Mouse (Mus musculus) CH12.LX (cell line): ENCODE data around the gene Nle1. TPM values are rescaled to one million over a fixed set of nuclear protein-coding genes. Genes with fewer than 3 reads are reported as not detected.

Source experiments
- DNase-seq: peaks from one replicate; pipeline ENCODE4 v3.0.0-alpha.2; 2013; ENCODE audit errors: extremely low read depth
- H3K27ac ChIP-seq: 2 replicates; pipeline ENCODE4 v1.5.1; 2012; ENCODE audit warnings: low read depth, mild to moderate bottlenecking, control low read depth, moderate library complexity; ENCODE audit not compliant: insufficient read depth
- H3K27me3 ChIP-seq: replicated peaks from 2 replicates; pipeline ENCODE3; 2012; ENCODE audit warnings: inconsistent platforms
- H3K36me3 ChIP-seq, 2 experiments: replicated peaks in 1 of 2; 2 replicates each; pipeline versions ENCODE3 to v1.6.1; 2012; ENCODE audit warnings: inconsistent platforms in 1 of 2, low read length in 1 of 2, mild to moderate bottlenecking in 1 of 2, mixed read lengths in 1 of 2, moderate library complexity in 1 of 2; ENCODE audit not compliant: control insufficient read depth in 1 of 2, insufficient read depth in 1 of 2
- H3K4me1 ChIP-seq, 2 experiments: 2 replicates each; pipeline ENCODE4 v1.6.1; 2012; ENCODE audit warnings: inconsistent platforms in 1 of 2, moderate library complexity in 1 of 2; ENCODE audit not compliant: insufficient read depth in 2 of 2, control insufficient read depth in 1 of 2
- H3K4me2 ChIP-seq: 2 replicates; pipeline ENCODE4 v1.6.1; 2012; ENCODE audit warnings: low read depth, mild to moderate bottlenecking, control low read depth; ENCODE audit not compliant: poor library complexity, insufficient read depth, severe bottlenecking
- H3K4me3 ChIP-seq, 3 experiments: fragments of 150-350 bp in 1 of 3; sonication (generic) in 1 of 3; replicated peaks in 1 of 3; 2 replicates each; pipeline versions ENCODE3 to v1.5.1; 2011 to 2012; ENCODE audit warnings: low read depth in 2 of 3, low read length in 2 of 3, mild to moderate bottlenecking in 2 of 3, moderate library complexity in 2 of 3, control low read depth in 1 of 3, improper control_type of control experiment in 1 of 3, inconsistent platforms in 1 of 3, mixed read lengths in 1 of 3; ENCODE audit not compliant: poor library complexity in 1 of 3
- H3K79me2 ChIP-seq: replicated peaks from 2 replicates; pipeline ENCODE4 v1.6.1; 2012; ENCODE audit warnings: mild to moderate bottlenecking, moderate library complexity; ENCODE audit not compliant: control insufficient read depth, poor library complexity, insufficient read depth, severe bottlenecking; ENCODE audit errors: extremely low read depth
- H3K9ac ChIP-seq: 2 replicates; pipeline ENCODE4 v1.6.1; 2012; ENCODE audit warnings: low read depth, mild to moderate bottlenecking, control low read depth, moderate library complexity; ENCODE audit not compliant: insufficient read depth
- H3K9me3 ChIP-seq: replicated peaks from 2 replicates; pipeline ENCODE3; 2012; ENCODE audit warnings: low read length, inconsistent platforms, mixed read lengths
- CHD1 ChIP-seq: IDR thresholded peaks from 2 replicates; pipeline ENCODE4 v1.6.1; 2012; ENCODE audit warnings: low read depth, low read length, improper control_type of control experiment, inconsistent platforms
- CHD2 ChIP-seq: IDR thresholded peaks from 2 replicates; pipeline ENCODE4 v1.6.1; 2011; ENCODE audit warnings: low read length, improper control_type of control experiment
- HCFC1 ChIP-seq: IDR thresholded peaks from 2 replicates; pipeline ENCODE4 v1.6.1; 2012; ENCODE audit warnings: low read depth, mild to moderate bottlenecking, inconsistent platforms, low read length, improper control_type of control experiment
- IRF4 ChIP-seq: IDR thresholded peaks from 2 replicates; pipeline ENCODE4 v1.6.1; 2014; ENCODE audit warnings: low read depth, mild to moderate bottlenecking, inconsistent platforms, low read length, improper control_type of control experiment
- JUN ChIP-seq: IDR thresholded peaks from 2 replicates; pipeline ENCODE4 v1.6.1; 2011; ENCODE audit warnings: low read depth, mild to moderate bottlenecking, low read length, improper control_type of control experiment, moderate library complexity; ENCODE audit not compliant: insufficient read depth
- JUND ChIP-seq: conservative IDR thresholded peaks from 2 replicates; pipeline ENCODE4 v1.6.1; 2011; ENCODE audit warnings: low read depth, low read length, improper control_type of control experiment
- MAX ChIP-seq: IDR thresholded peaks from 2 replicates; pipeline ENCODE4 v1.6.1; 2011; ENCODE audit warnings: low read length, improper control_type of control experiment
- MEF2A ChIP-seq: IDR thresholded peaks from 2 replicates; pipeline ENCODE4 v1.6.1; 2014; ENCODE audit warnings: low read depth, mild to moderate bottlenecking, inconsistent platforms, low read length, improper control_type of control experiment, borderline replicate concordance
- MYC ChIP-seq: IDR thresholded peaks from 2 replicates; pipeline ENCODE4 v1.6.1; 2011; ENCODE audit warnings: low read depth, mild to moderate bottlenecking, improper control_type of control experiment, low read length
- NELFE ChIP-seq: IDR thresholded peaks from 2 replicates; pipeline ENCODE4 v1.6.1; 2011; ENCODE audit warnings: low read depth, low read length, improper control_type of control experiment
- PAX5 ChIP-seq: IDR thresholded peaks from 2 replicates; pipeline ENCODE4 v1.6.1; 2012; ENCODE audit warnings: low read length, inconsistent platforms, mixed read lengths
- SMC3 ChIP-seq: IDR thresholded peaks from 2 replicates; pipeline ENCODE4 v1.6.1; 2011; ENCODE audit warnings: low read depth, low read length, improper control_type of control experiment
- USF1 ChIP-seq: IDR thresholded peaks from 2 replicates; pipeline ENCODE4 v1.6.1; 2014; ENCODE audit warnings: low read depth, mild to moderate bottlenecking, inconsistent platforms, low read length, improper control_type of control experiment
- ZC3H11A ChIP-seq: IDR thresholded peaks from 2 replicates; pipeline ENCODE4 v1.6.1; 2012; ENCODE audit warnings: low read depth, mild to moderate bottlenecking, inconsistent platforms, low read length, improper control_type of control experiment
- ZMIZ1 ChIP-seq: IDR thresholded peaks from 2 replicates; pipeline ENCODE4 v1.6.1; 2012; ENCODE audit warnings: low read depth, mild to moderate bottlenecking, inconsistent platforms, low read length, improper control_type of control experiment
- ZNF384 ChIP-seq: IDR thresholded peaks from 2 replicates; pipeline ENCODE4 v1.6.1; 2012; ENCODE audit warnings: low read depth, low read length, improper control_type of control experiment, inconsistent platforms
- dilution Hi-C: fragments of 300-500 bp; cut with MboI; formaldehyde crosslinking; loops from 2 replicates; pipeline ENCODE4 v1.14.3; 2020; ENCODE audit warnings: low sequenced_read_pairs; ENCODE audit not compliant: extremely low pct_unique_long_range_greater_than_20kb, extremely low pct_ligation_motif_present
- in situ Hi-C: fragments of 300-500 bp; cut with MboI; formaldehyde crosslinking; loops from 3 replicates; pipeline ENCODE4 v1.14.3; 2019; ENCODE audit warnings: low sequenced_read_pairs, low pct_ligation_motif_present, low pct_unique_long_range_greater_than_20kb, mixed read lengths
- polyA plus RNA-seq: library from polyadenylated mRNA; unstranded; fragments of >175 nt; gene quantifications from 2 replicates; pipeline ENCODE4 v1.2.1, GENCODE M21; 2012; ENCODE audit warnings: low read depth; ENCODE audit not compliant: insufficient read length
- total RNA-seq, 2 experiments: library from RNA; depleted of rRNA; stranded (reverse); fragments of 300-350 nt in 1 of 2; fragments of >200 nt in 1 of 2; gene quantifications; 2 replicates each; pipeline ENCODE4 v1.2.3; 2012 to 2014

The Nle1 gene
- total and polyA plus RNA-seq, 3 experiments: 54.9 to 107 (median 69.1) TPM

- in situ Hi-C loops: no loop called here
- H3K4me1 ChIP-seq: 0 out of 4 replicates have a peak, but pooled peaks cover 0 to 6% of the 10 kb centered on the region in 2 experiments
Observed at GRCm38 (mm10) chr11:82945636-82946035, 37.4 kb upstream of the Nle1 start.

GRCm38 (mm10) chr11:82943336-82943735 is 35.1 kb upstream of the Nle1 start:
- DNase-seq: no peak
- Histone ChIP-seq H3K36me3 (no peaks in the 10 kb centered on the region), H3K4me3 (no peak overlapping the region), H3K9me3 (peaks cover 2% of the 10 kb centered on the region), H3K27me3 (peaks cover 2% of the 10 kb centered on the region), H3K4me2 (no peak overlapping the region), H3K4me1 (0 out of 4 replicates have a peak, but pooled peaks cover 0 to 6% of the 10 kb centered on the region in 2 experiments), H3K27ac (no peak overlapping the region), H3K79me2 (no peaks in the 10 kb centered on the region), H3K9ac (no peak overlapping the region)
- dilution Hi-C loops (no loop called here), in situ Hi-C loops (no loop called here)
- TF ChIP-seq SMC3: no peak
- no peak for TF ChIP-seq MYC
- TF ChIP-seq ZMIZ1: no peak
- TF ChIP-seq ZNF384: no peak
- no peak for TF ChIP-seq ZC3H11A
- no peak for TF ChIP-seq NELFE
- TF ChIP-seq JUND: no peak
- TF ChIP-seq USF1: no peak
- no peak for TF ChIP-seq JUN
- TF ChIP-seq PAX5: no peak
- TF ChIP-seq CHD1: no peak
- no peak for TF ChIP-seq HCFC1
- TF ChIP-seq CHD2: no peak
- no peak for TF ChIP-seq MAX

More at GRCm38 (mm10) chr11:82945636-82946035, 37.4 kb upstream of the Nle1 start:
- Histone ChIP-seq H3K4me3 (no peak overlapping the region), H3K9me3 (no peaks in the 10 kb centered on the region), H3K4me2 (no peak overlapping the region), H3K27ac (no peak overlapping the region), H3K36me3 (no peaks in the 10 kb centered on the region), H3K27me3 (no peaks in the 10 kb centered on the region), H3K9ac (no peak overlapping the region), H3K79me2 (no peaks in the 10 kb centered on the region)
- TF ChIP-seq MEF2A (no peak), USF1 (no peak), IRF4 (no peak), ZC3H11A (no peak), SMC3 (no peak), MAX (no peak), MYC (no peak)
- dilution Hi-C loops: no loop called here
- no peak for DNase-seq
